Mouse (Mus musculus): ENCODE data around the gene Tsku.

GRCm38 (mm10) chr7:98309219-98310030 is 51.7 kb downstream of the Tsku start:
- TF ChIP-seq GATA1 (IDR thresholded peaks at IDR 0.05; ENCODE audit: low read length) (no peak), TAL1 (IDR thresholded peaks at IDR 0.05; ENCODE audit: low read length) (no peak)

All from erythroblast, embryonic 14.5 days (primary cell).